Mouse (Mus musculus): ENCODE data around the gene Fbxo47.

GRCm38 (mm10) chr11:97862148-97862547, 21.8 kb downstream of the Fbxo47 start:
- TF ChIP-seq CTCF (IDR thresholded peaks at IDR 0.05; ENCODE audit: low read depth) (no peak), EP300 (optimal IDR thresholded peaks at IDR 0.05) (no peak)
